20 mouse cellular contexts compared by ENCODE assay signal in the genomic region with DNA sequence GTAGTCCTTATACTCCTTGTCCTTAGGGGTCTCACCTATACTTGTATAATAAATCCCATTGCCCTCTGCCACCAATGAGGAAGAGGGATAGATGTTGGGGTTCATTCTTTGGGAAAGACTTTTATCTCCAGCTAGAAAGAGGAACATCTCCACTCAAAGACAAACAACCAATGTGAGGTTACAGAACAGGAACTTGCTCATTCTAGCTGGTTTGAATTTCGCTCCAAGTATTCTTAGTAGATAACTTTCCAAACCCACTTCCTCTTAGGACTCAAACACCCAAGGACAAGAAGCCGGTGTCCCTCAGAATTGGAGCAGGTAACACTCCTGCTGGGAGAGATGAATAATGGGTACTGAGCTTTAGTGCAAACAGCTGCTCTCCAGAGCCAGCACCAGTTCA.
DNase-seq lines count a peak whose midpoint lies in the region; ATAC-seq lines count a peak whose summit lies in the region.
"Had no signal": no experiment of that assay in that cellular context is flagged by ENCODE, and none has a peak within 500 bp of the region (broad histone marks: within the 10 kb centered on the region; RNA-seq: fewer than 3 reads in every experiment).

No protein-coding gene starts in this region.

- H3K9ac ChIP-seq in midbrain, embryonic 11.5 days (ENCODE audit: low read length), result no peak overlapping the region
- H3K9ac ChIP-seq in midbrain, embryonic 16.5 days (ENCODE audit: low read depth, low read length), result no peak overlapping the region
- H3K9ac ChIP-seq: embryonic facial prominence, embryonic 12.5 days; forebrain, embryonic 12.5 days had no signal

- H3K27me3 ChIP-seq in midbrain, embryonic 11.5 days (ENCODE audit: control insufficient read depth, insufficient read depth, low read length), result no peaks in the 10 kb centered on the region
- H3K27me3 ChIP-seq in midbrain, embryonic 16.5 days (ENCODE audit: control insufficient read depth, insufficient read depth, low read depth, low read length), result no peaks in the 10 kb centered on the region
- no peaks in the 10 kb centered on the region for H3K27me3 ChIP-seq in forebrain, embryonic 10.5 days (ENCODE audit: poor library complexity, severe bottlenecking)
- H3K27me3 ChIP-seq: embryonic facial prominence, embryonic 12.5 days; forebrain, embryonic 12.5 days had no signal

- no peak for ATAC-seq in midbrain, embryonic 11.5 days (ENCODE audit: low FRiP score)
- no peak for ATAC-seq in midbrain, embryonic 16.5 days
- ATAC-seq in granulocyte monocyte progenitor cell, adult 5-6 weeks (replicated peaks; ENCODE audit: poor library complexity, severe bottlenecking), result peak; percentile 63
- peak; percentile 55; the same call in 1 of the 2 replicates for ATAC-seq in megakaryocyte progenitor cell, adult 5-6 weeks (replicated peaks; ENCODE audit: poor library complexity)
- ATAC-seq: forebrain, embryonic 14.5 days; forebrain, embryonic 16.5 days had no signal

- no peak overlapping the region for H3K27ac ChIP-seq in midbrain, embryonic 11.5 days (ENCODE audit: low read depth, low read length)
- H3K27ac ChIP-seq in midbrain, embryonic 16.5 days (ENCODE audit: low read length), result no peak overlapping the region
- H3K27ac ChIP-seq in forebrain, embryonic 10.5 days, result no peak overlapping the region
- H3K27ac ChIP-seq: embryonic facial prominence, embryonic 10.5 days; embryonic facial prominence, embryonic 12.5 days; forebrain, embryonic 12.5 days had no signal

- no peak overlapping the region for H3K4me3 ChIP-seq in midbrain, embryonic 11.5 days (ENCODE audit: low read depth, low read length)
- no peak overlapping the region for H3K4me3 ChIP-seq in midbrain, embryonic 16.5 days (ENCODE audit: low read depth, low read length)
- H3K4me3 ChIP-seq in forebrain, embryonic 10.5 days, result no peak overlapping the region
- H3K4me3 ChIP-seq: embryonic facial prominence, embryonic 10.5 days; embryonic facial prominence, embryonic 12.5 days; forebrain, embryonic 12.5 days had no signal

- peaks cover 15% of the 10 kb centered on the region for H3K4me1 ChIP-seq in midbrain, embryonic 11.5 days (ENCODE audit: control insufficient read depth, insufficient read depth, low read length)
- H3K4me1 ChIP-seq in midbrain, embryonic 16.5 days (ENCODE audit: control insufficient read depth, insufficient read depth, low read length), result peaks cover 13% of the 10 kb centered on the region
- peaks cover 41% of the 10 kb centered on the region for H3K4me1 ChIP-seq in forebrain, embryonic 10.5 days

- H3K36me3 ChIP-seq in midbrain, embryonic 11.5 days (ENCODE audit: control insufficient read depth, insufficient read depth, low read length), result no peaks in the 10 kb centered on the region
- no peaks in the 10 kb centered on the region for H3K36me3 ChIP-seq in midbrain, embryonic 16.5 days (ENCODE audit: control insufficient read depth, insufficient read depth, low read length)
- no peaks in the 10 kb centered on the region for H3K36me3 ChIP-seq in forebrain, embryonic 10.5 days (replicated peaks)
- H3K36me3 ChIP-seq: embryonic facial prominence, embryonic 10.5 days; embryonic facial prominence, embryonic 12.5 days; forebrain, embryonic 12.5 days had no signal

- no peak overlapping the region for H3K4me2 ChIP-seq in midbrain, embryonic 11.5 days
- H3K4me2 ChIP-seq in midbrain, embryonic 16.5 days (ENCODE audit: low read length), result no peak overlapping the region
- H3K4me2 ChIP-seq: embryonic facial prominence, embryonic 12.5 days; forebrain, embryonic 12.5 days had no signal

- peak; percentile 41 for DNase-seq in midbrain, embryonic 11.5 days (ENCODE audit: low spot score, missing footprints)
- DNase-seq in forebrain, embryonic 10.5 days (ENCODE audit: extremely low spot score, low spot score), result no peak
- DNase-seq in layer of hippocampus, adult 9-10 months (ENCODE audit: low spot score), result no peak
- DNase-seq: adrenal gland, adult 2 months; adrenal gland, postnatal 10 days; adrenal gland, postnatal 25 days; cerebellum, adult 11 months; cerebellum, adult 18-20 months; cerebellum, adult 8-10 months; cerebellum, adult 9-11 months; cerebellum, postnatal 14 days; cerebellum, postnatal 36 days had no signal

- WGBS in midbrain, embryonic 11.5 days, result 89% methylated on average over 2 of the region's 2 CpGs
- WGBS in midbrain, embryonic 16.5 days, result 99% methylated on average over 2 of the region's 2 CpGs
- WGBS in forebrain, embryonic 10.5 days, result 95% methylated on average over 2 of the region's 2 CpGs

- no peaks in the 10 kb centered on the region for H3K9me3 ChIP-seq in midbrain, embryonic 11.5 days (ENCODE audit: control insufficient read depth, low read length)
- no peaks in the 10 kb centered on the region for H3K9me3 ChIP-seq in midbrain, embryonic 16.5 days (replicated peaks; ENCODE audit: control insufficient read depth, low read length, poor library complexity, severe bottlenecking)
- H3K9me3 ChIP-seq in forebrain, embryonic 10.5 days, result no peaks in the 10 kb centered on the region
- H3K9me3 ChIP-seq: embryonic facial prominence, embryonic 10.5 days; embryonic facial prominence, embryonic 12.5 days; forebrain, embryonic 12.5 days had no signal

Comparison
In these comparisons a context has a peak if more than half of its experiments do, and no peak if none do; other contexts are left out.
1. ATAC-seq: peak in granulocyte monocyte progenitor cell, adult 5-6 weeks (single experiment) and megakaryocyte progenitor cell, adult 5-6 weeks (single experiment); none in midbrain, embryonic 11.5 days (single experiment) and midbrain, embryonic 16.5 days (single experiment).